Mouse (Mus musculus): ENCODE data around the gene Tbx4. TPM values are rescaled to one million over a fixed set of nuclear protein-coding genes. Genes with fewer than 3 reads are reported as not detected.

Gene Tbx4
- polyA plus RNA-seq, 1 experiment from 2014 or later: 0.24 TPM

GRCm38 (mm10) chr11:85929651-85930050 lies 43.4 kb downstream of the Tbx4 start:
- 82% methylated on average over 6 of the region's 6 CpGs for WGBS
- H3K9me3 ChIP-seq (ENCODE audit: control insufficient read depth, low read length): no peaks in the 10 kb centered on the region
- 0 out of 2 replicates have a peak, but pooled peaks cover 5% of the 10 kb centered on the region for H3K4me1 ChIP-seq (ENCODE audit: control insufficient read depth, insufficient read depth, low read length)
- no peak overlapping the region for H3K9ac ChIP-seq (ENCODE audit: low read length)
- H3K4me2 ChIP-seq (ENCODE audit: low read depth): no peak overlapping the region
- no peaks in the 10 kb centered on the region for H3K36me3 ChIP-seq (ENCODE audit: control insufficient read depth, insufficient read depth, low read length)
- no peak for ATAC-seq (ENCODE audit: insufficient read depth, low FRiP score, low TSS enrichment)
- H3K4me3 ChIP-seq (ENCODE audit: low read depth, low read length): no peak overlapping the region
- no peak overlapping the region for H3K27ac ChIP-seq (ENCODE audit: low read depth, low read length)
- peaks cover 26% of the 10 kb centered on the region for H3K27me3 ChIP-seq (ENCODE audit: control insufficient read depth, insufficient read depth, low read length)
- DNase-seq (ENCODE audit: low spot score): no peak

GRCm38 (mm10) chr11:85941785-85942570 lies 55.8 kb downstream of the Tbx4 start:
- 26% methylated on average over 7 of the region's 7 CpGs for WGBS
- no peak overlapping the region for H3K4me3 ChIP-seq (ENCODE audit: low read depth, low read length)
- peak; percentile 36 for DNase-seq (ENCODE audit: low spot score)
- H3K36me3 ChIP-seq (ENCODE audit: control insufficient read depth, insufficient read depth, low read length): no peaks in the 10 kb centered on the region
- peaks cover 8% of the 10 kb centered on the region for H3K4me1 ChIP-seq (ENCODE audit: control insufficient read depth, insufficient read depth, low read length)
- no peak for ATAC-seq (ENCODE audit: insufficient read depth, low FRiP score, low TSS enrichment)
- H3K27ac ChIP-seq (ENCODE audit: low read depth, low read length): no peak overlapping the region
- no peaks in the 10 kb centered on the region for H3K9me3 ChIP-seq (ENCODE audit: control insufficient read depth, low read length)
- H3K4me2 ChIP-seq (ENCODE audit: low read depth): no peak overlapping the region
- no peak overlapping the region for H3K9ac ChIP-seq (ENCODE audit: low read length)
- no peaks in the 10 kb centered on the region for H3K27me3 ChIP-seq (ENCODE audit: control insufficient read depth, insufficient read depth, low read length)

DNA sequence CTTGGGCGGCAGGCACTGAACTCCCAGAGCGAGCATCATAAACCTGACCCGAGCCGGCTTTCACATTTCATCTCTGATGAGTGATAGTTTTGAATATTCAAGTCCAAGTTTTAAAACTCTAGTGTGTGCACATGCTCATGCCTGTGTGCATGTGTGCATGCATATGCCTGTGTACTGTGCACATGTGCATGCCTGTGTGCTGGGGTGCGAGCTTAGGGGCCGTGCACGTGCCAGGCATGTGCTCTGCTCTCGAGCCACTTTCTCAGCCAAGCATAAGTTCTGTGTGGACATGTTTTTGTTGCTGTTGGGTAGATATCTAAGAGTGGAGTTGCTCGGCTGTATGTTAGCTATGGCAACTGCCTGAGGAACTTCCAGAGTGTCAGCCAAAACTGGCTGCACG lies 62.5 kb downstream of the Tbx4 start:
- no peaks in the 10 kb centered on the region for H3K9me3 ChIP-seq (ENCODE audit: control insufficient read depth, low read length)
- no peak overlapping the region for H3K9ac ChIP-seq (ENCODE audit: low read length)

DNA sequence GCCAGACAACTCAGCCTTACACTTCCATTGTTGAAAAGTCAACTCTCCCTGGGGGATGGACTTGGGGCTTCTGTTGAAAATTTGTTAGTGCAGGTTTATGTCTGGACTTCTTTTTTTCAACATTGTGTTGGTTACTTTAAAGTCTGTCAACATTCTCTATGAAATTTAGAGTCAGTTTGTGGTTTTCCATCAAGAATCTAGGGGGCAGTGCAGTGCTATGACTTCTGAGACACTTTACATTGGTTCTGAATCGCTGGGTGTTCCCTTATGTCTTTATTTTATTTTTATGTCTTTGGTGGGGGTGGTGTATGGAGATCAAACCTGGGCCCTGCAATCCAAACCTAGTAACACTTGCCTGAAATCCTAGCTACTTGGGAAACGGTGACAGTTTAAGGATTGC lies 63.5 kb downstream of the Tbx4 start:
- H3K27ac ChIP-seq (ENCODE audit: low read depth, low read length): no peak overlapping the region
- DNase-seq (ENCODE audit: low spot score): no peak
- no peak overlapping the region for H3K9ac ChIP-seq (ENCODE audit: low read length)
- no peaks in the 10 kb centered on the region for H3K27me3 ChIP-seq (ENCODE audit: control insufficient read depth, insufficient read depth, low read length)
- ATAC-seq (ENCODE audit: insufficient read depth, low FRiP score, low TSS enrichment): no peak
- WGBS: 86% methylated on average over 2 of the region's 2 CpGs
- no peak overlapping the region for H3K4me2 ChIP-seq (ENCODE audit: low read depth)
- no peaks in the 10 kb centered on the region for H3K9me3 ChIP-seq (ENCODE audit: control insufficient read depth, low read length)
- no peaks in the 10 kb centered on the region for H3K4me1 ChIP-seq (ENCODE audit: control insufficient read depth, insufficient read depth, low read length)
- no peaks in the 10 kb centered on the region for H3K36me3 ChIP-seq (ENCODE audit: control insufficient read depth, insufficient read depth, low read length)
- H3K4me3 ChIP-seq (ENCODE audit: low read depth, low read length): no peak overlapping the region

More for the DNA sequence above, 62.5 kb downstream of the Tbx4 start:
- no peaks in the 10 kb centered on the region for H3K4me1 ChIP-seq (ENCODE audit: control insufficient read depth, insufficient read depth, low read length)
- WGBS: 89% methylated on average over 10 of the region's 10 CpGs
- H3K27ac ChIP-seq (ENCODE audit: low read depth, low read length): no peak overlapping the region
- ATAC-seq (ENCODE audit: insufficient read depth, low FRiP score, low TSS enrichment) (no peak), DNase-seq (ENCODE audit: low spot score) (no peak)
- H3K4me3 ChIP-seq (ENCODE audit: low read depth, low read length): no peak overlapping the region
- H3K36me3 ChIP-seq (ENCODE audit: control insufficient read depth, insufficient read depth, low read length): no peaks in the 10 kb centered on the region
- H3K4me2 ChIP-seq (ENCODE audit: low read depth): no peak overlapping the region
- H3K27me3 ChIP-seq (ENCODE audit: control insufficient read depth, insufficient read depth, low read length): no peaks in the 10 kb centered on the region

GRCm38 (mm10) chr11:85952538-85952937 lies 66.3 kb downstream of the Tbx4 start:
- WGBS: 93% methylated on average over 4 of the region's 4 CpGs
- H3K9ac ChIP-seq (ENCODE audit: low read length): no peak overlapping the region
- ATAC-seq (ENCODE audit: insufficient read depth, low FRiP score, low TSS enrichment): no peak
- no peak overlapping the region for H3K27ac ChIP-seq (ENCODE audit: low read depth, low read length)
- no peak for DNase-seq (ENCODE audit: low spot score)
- H3K9me3 ChIP-seq (ENCODE audit: control insufficient read depth, low read length): no peaks in the 10 kb centered on the region
- H3K27me3 ChIP-seq (ENCODE audit: control insufficient read depth, insufficient read depth, low read length): no peaks in the 10 kb centered on the region
- H3K4me1 ChIP-seq (ENCODE audit: control insufficient read depth, insufficient read depth, low read length): no peaks in the 10 kb centered on the region
- no peak overlapping the region for H3K4me2 ChIP-seq (ENCODE audit: low read depth)
- no peak overlapping the region for H3K4me3 ChIP-seq (ENCODE audit: low read depth, low read length)
- no peaks in the 10 kb centered on the region for H3K36me3 ChIP-seq (ENCODE audit: control insufficient read depth, insufficient read depth, low read length)

GRCm38 (mm10) chr11:85955611-85956010 lies 69.4 kb downstream of the Tbx4 start:
- 84% methylated on average over 12 of the region's 12 CpGs for WGBS
- DNase-seq (ENCODE audit: low spot score) (no peak), ATAC-seq (ENCODE audit: insufficient read depth, low FRiP score, low TSS enrichment) (no peak)
- H3K27me3 ChIP-seq (ENCODE audit: control insufficient read depth, insufficient read depth, low read length): no peaks in the 10 kb centered on the region
- H3K4me3 ChIP-seq (ENCODE audit: low read depth, low read length): no peak overlapping the region
- H3K36me3 ChIP-seq (ENCODE audit: control insufficient read depth, insufficient read depth, low read length): no peaks in the 10 kb centered on the region
- no peak overlapping the region for H3K27ac ChIP-seq (ENCODE audit: low read depth, low read length)
- H3K4me2 ChIP-seq (ENCODE audit: low read depth): no peak overlapping the region
- no peaks in the 10 kb centered on the region for H3K4me1 ChIP-seq (ENCODE audit: control insufficient read depth, insufficient read depth, low read length)
- no peak overlapping the region for H3K9ac ChIP-seq (ENCODE audit: low read length)
- no peaks in the 10 kb centered on the region for H3K9me3 ChIP-seq (ENCODE audit: control insufficient read depth, low read length)

DNA sequence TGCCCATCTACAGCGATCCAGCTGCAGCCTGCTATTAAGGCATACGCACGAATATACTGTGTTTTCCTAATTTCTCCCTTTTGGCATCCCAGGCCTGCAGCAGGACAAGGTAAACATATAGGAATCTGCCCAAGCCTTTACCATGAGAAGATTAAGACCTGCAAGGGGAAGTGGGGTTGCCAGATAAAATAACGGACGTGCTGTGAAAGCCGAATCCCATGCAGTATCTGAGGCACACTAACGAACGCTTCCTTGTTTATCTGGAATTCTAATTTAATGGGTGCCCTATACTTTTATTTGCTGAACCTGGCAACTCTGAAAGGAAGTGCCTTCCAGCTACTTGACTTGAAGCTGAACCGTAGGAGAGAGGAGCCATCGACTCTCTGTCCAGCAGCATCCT lies 70.2 kb downstream of the Tbx4 start:
- Histone ChIP-seq H3K9me3 (ENCODE audit: control insufficient read depth, low read length) (no peaks in the 10 kb centered on the region), H3K4me2 (ENCODE audit: low read depth) (no peak overlapping the region), H3K4me1 (ENCODE audit: control insufficient read depth, insufficient read depth, low read length) (no peaks in the 10 kb centered on the region), H3K27me3 (ENCODE audit: control insufficient read depth, insufficient read depth, low read length) (no peaks in the 10 kb centered on the region), H3K9ac (ENCODE audit: low read length) (no peak overlapping the region), H3K4me3 (ENCODE audit: low read depth, low read length) (no peak overlapping the region), H3K36me3 (ENCODE audit: control insufficient read depth, insufficient read depth, low read length) (no peaks in the 10 kb centered on the region), H3K27ac (ENCODE audit: low read depth, low read length) (no peak overlapping the region)
- WGBS: 84% methylated on average over 10 of the region's 10 CpGs
- DNase-seq (ENCODE audit: low spot score): no peak
- ATAC-seq (ENCODE audit: insufficient read depth, low FRiP score, low TSS enrichment): no peak

GRCm38 (mm10) chr11:85956950-85957778 lies 70.9 kb downstream of the Tbx4 start:
- ATAC-seq (ENCODE audit: insufficient read depth, low FRiP score, low TSS enrichment): no peak
- Histone ChIP-seq H3K27me3 (ENCODE audit: control insufficient read depth, insufficient read depth, low read length) (no peaks in the 10 kb centered on the region), H3K4me3 (ENCODE audit: low read depth, low read length) (no peak overlapping the region), H3K4me1 (ENCODE audit: control insufficient read depth, insufficient read depth, low read length) (no peaks in the 10 kb centered on the region), H3K9ac (ENCODE audit: low read length) (no peak overlapping the region), H3K27ac (ENCODE audit: low read depth, low read length) (no peak overlapping the region), H3K36me3 (ENCODE audit: control insufficient read depth, insufficient read depth, low read length) (no peaks in the 10 kb centered on the region), H3K9me3 (ENCODE audit: control insufficient read depth, low read length) (no peaks in the 10 kb centered on the region), H3K4me2 (ENCODE audit: low read depth) (no peak overlapping the region)
- 84% methylated on average over 6 of the region's 6 CpGs for WGBS
- no peak for DNase-seq (ENCODE audit: low spot score)

All from neural tube, embryonic 11.5 days (tissue).